Mouse (Mus musculus) heart, embryonic 13.5 days (tissue): ENCODE data around the gene Rsg1. TPM values are rescaled to one million over a fixed set of nuclear protein-coding genes. Genes with fewer than 3 reads are reported as not detected.

Source experiments
- ATAC-seq: fragments of 200-750 bp; cut with Nextera tagmentation; 2 replicates; pipeline ENCODE4 v1.8.0; 2017; ENCODE audit warnings: moderate TSS enrichment; ENCODE audit not compliant: insufficient number of reproducible peaks, low FRiP score, low TSS enrichment; ENCODE audit errors: extremely low read depth
- H3K27ac ChIP-seq: fragments of 300-500 bp; sonication (generic); replicated peaks from 2 replicates; pipeline ENCODE4 v1.5.1; 2015; ENCODE audit warnings: moderate library complexity, mild to moderate bottlenecking, inconsistent platforms
- H3K27me3 ChIP-seq: fragments of 300-500 bp; sonication (generic); replicated peaks from 2 replicates; pipeline ENCODE4 v1.6.1; 2015; ENCODE audit warnings: mild to moderate bottlenecking, inconsistent platforms
- H3K36me3 ChIP-seq: fragments of 300-500 bp; sonication (generic); 2 replicates; pipeline ENCODE4 v1.6.1; 2015; ENCODE audit warnings: mild to moderate bottlenecking, inconsistent platforms
- H3K4me1 ChIP-seq: fragments of 300-500 bp; sonication (generic); 2 replicates; pipeline ENCODE4 v1.6.1; 2015; ENCODE audit warnings: inconsistent platforms
- H3K4me2 ChIP-seq: fragments of 300-500 bp; sonication (generic); 2 replicates; pipeline ENCODE4 v1.6.1; 2015; ENCODE audit warnings: inconsistent platforms, mild to moderate bottlenecking, moderate library complexity
- H3K4me3 ChIP-seq: fragments of 300-500 bp; sonication (generic); 2 replicates; pipeline ENCODE4 v1.5.1; 2015; ENCODE audit warnings: moderate library complexity, mild to moderate bottlenecking, inconsistent platforms
- H3K9ac ChIP-seq: fragments of 300-500 bp; sonication (generic); 2 replicates; pipeline ENCODE4 v1.6.1; 2015; ENCODE audit warnings: inconsistent platforms, mild to moderate bottlenecking, moderate library complexity
- H3K9me3 ChIP-seq: fragments of 300-500 bp; sonication (generic); 2 replicates; pipeline ENCODE4 v1.6.1; 2016; ENCODE audit warnings: inconsistent platforms
- WGBS: fragments of 180-500 bp; shearing (Covaris S2); methylation state at CpG from one replicate; pipeline ENCODE4 v1.1.7; 2015; ENCODE audit warnings: mixed read lengths; 5-methylcytosine and 5-hydroxymethylcytosine counted together
- polyA plus RNA-seq: library from polyadenylated mRNA; unstranded; fragments of >200 nt; fragmentation: Nextera tagmentation; extraction: Ambion mirVana; gene quantifications from 2 replicates; pipeline ENCODE4 v1.2.1, GENCODE M21; 2015

The Rsg1 gene
- polyA plus RNA-seq, 1 experiment from 2014 or later = 2.3 TPM

DNA sequence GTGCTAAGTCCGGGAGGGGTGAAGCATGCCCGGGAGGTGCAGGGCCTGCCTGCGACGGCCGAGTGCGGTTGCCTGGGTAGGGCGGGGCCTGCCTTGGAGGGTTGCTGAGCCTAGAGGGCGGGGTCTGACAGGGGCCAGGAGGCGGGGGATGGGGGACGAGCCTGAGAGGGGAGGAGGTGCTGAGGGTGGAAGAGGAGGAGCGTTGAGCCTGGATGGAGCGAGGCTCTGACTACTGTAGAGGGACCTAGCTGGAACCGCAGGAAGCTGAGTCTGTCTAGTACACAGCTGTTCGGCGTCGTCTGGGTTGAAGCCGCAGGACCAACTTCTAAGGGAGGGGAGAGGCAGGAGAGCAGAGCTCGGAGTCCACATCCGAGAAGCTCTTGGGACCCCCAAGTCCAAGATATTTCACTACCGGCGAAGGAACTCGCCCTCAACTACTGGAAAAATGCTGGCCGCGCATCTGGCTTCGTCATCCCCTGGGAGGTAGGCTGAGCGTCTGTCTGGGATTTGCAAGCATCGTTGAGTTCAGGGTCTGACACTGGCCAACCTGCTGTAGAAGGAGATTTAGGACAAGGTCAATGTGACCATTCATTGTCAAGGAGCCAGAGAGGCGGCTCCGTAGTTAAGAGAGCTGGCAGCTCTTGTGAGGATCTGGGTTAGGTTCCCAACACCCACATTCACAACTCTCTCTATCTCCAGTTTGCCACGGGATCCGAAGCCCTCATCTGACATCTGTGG lies 25.8 kb downstream of the Rsg1 start, which contains the start of gene Arhgef19:
Arhgef19 (plus strand) TSS at position 112 of the 738 bp plus-strand sequence.
- peak within 1 kb of the TSS; percentile 83 for H3K4me2 ChIP-seq
- no peaks in the 10 kb centered on the region for H3K36me3 ChIP-seq
- H3K27me3 ChIP-seq = peaks cover 92% of the 10 kb centered on the region
- no peaks in the 10 kb centered on the region for H3K9me3 ChIP-seq
- H3K9ac ChIP-seq = peak within 1 kb of the TSS; percentile 73
- peak within 1 kb of the TSS; percentile 50 for H3K4me3 ChIP-seq
- peak; percentile 81 for ATAC-seq
- H3K4me1 ChIP-seq = peaks cover 45% of the 10 kb centered on the region
- no peak within 1 kb of the TSS; the same call in 1 of the 2 replicates for H3K27ac ChIP-seq
- WGBS = 1% methylated on average over 31 of the region's 31 CpGs

- Histone ChIP-seq H3K36me3 (no peaks in the 10 kb centered on the region), H3K4me2 (peak overlapping the region; percentile 83), H3K4me1 (peaks cover 56% of the 10 kb centered on the region), H3K9ac (no peak overlapping the region), H3K4me3 (peak overlapping the region; percentile 50), H3K27ac (no peak overlapping the region), H3K9me3 (no peaks in the 10 kb centered on the region), H3K27me3 (peaks cover 96% of the 10 kb centered on the region)
- 2% methylated on average over 14 of the region's 14 CpGs for WGBS
- peak; percentile 17; the same call in 1 of the 2 replicates for ATAC-seq
Measured at GRCm38 (mm10) chr4:141240617-141241016, 26.9 kb downstream of the Rsg1 start.

DNA sequence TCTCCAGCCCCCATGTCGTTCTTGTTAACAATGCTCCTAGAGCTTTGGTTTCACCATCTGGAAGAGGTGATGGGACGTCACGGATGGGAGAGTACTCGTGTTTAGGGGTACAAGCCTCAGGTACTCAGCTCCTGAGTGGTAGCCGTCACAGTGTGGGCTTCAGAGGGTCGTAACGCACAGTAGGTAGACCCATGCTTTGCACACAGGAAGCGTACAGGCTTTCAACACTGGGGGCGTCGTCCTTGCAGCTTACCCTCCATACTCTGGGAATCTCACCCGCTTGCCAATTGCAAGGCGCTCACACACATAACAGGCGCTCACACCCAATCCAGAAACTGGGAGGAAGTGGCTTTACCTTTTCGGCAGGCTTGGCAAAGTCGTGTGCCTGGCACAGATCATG lies 28.1 kb downstream of the Rsg1 start:
- Histone ChIP-seq H3K4me2 (peak overlapping the region; percentile 23; the same call in 1 of the 2 replicates), H3K9ac (no peak overlapping the region), H3K4me3 (no peak overlapping the region), H3K9me3 (no peaks in the 10 kb centered on the region), H3K36me3 (no peaks in the 10 kb centered on the region), H3K4me1 (peaks cover 68% of the 10 kb centered on the region), H3K27ac (no peak overlapping the region), H3K27me3 (peaks cover 96% of the 10 kb centered on the region)
- WGBS = 30% methylated on average over 15 of the region's 15 CpGs
- ATAC-seq = no peak

DNA sequence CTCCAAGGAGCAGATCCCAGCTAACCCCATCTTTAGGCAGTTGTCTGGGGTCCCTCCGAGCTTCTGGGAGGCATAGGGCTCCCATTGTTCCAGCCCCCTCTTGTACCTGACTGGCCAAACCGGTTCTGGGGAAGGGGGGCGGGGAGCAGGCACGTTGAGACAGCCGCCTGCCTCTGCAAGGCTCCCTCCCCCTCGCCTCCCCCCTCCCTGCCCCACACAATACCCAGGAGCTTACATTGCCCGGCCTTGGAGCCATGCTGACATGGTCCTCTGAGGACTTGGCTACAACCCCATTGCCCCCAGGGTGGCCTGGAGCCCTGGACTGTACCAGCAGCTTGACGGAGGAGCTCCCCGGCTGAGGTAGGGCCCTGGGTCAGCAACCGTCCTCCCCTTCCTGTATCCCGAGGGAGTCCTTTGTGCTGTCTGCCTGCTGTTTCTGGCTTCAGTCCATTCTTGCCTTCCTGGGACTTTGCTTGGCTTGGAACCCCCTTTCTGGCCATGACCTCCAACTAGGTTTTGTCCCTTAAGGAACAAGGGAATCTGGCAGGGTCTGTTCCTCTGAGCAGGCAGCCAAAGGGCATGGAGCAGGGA lies 29.0 kb downstream of the Rsg1 start:
- Histone ChIP-seq H3K4me3 (peak overlapping the region; percentile 15), H3K9me3 (no peaks in the 10 kb centered on the region), H3K9ac (peak overlapping the region; percentile 42; the same call in 1 of the 2 replicates), H3K4me1 (peaks cover 77% of the 10 kb centered on the region), H3K27me3 (peaks cover 98% of the 10 kb centered on the region), H3K4me2 (peak overlapping the region; percentile 23), H3K27ac (no peak overlapping the region; the same call in 1 of the 2 replicates), H3K36me3 (no peaks in the 10 kb centered on the region)
- ATAC-seq = no peak
- 15% methylated on average over 11 of the region's 11 CpGs for WGBS

DNA sequence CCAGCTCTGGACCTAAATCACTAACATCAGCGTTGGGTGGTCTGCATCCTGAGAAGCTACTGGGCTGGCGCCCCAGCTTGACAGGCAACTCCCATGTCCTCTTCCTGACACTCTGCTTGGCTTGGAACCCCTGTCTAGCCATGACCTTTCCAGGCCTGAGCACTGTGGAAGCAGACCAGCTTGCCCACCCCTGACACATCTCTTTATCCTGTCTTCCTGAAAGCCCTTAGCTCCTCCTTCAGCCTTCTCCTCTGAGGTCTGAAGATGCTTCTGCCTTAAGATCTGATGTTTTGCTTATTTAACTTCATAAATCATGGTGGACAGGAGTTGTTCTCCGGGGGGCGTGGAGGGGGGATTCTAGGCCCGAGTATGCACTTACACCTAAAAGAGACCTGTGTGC lies 29.9 kb downstream of the Rsg1 start:
- H3K4me2 ChIP-seq = 0 out of 2 replicates have a peak overlapping the region, but pooled peaks have one; percentile 23
- 55% methylated on average over 5 of the region's 5 CpGs for WGBS
- no peaks in the 10 kb centered on the region for H3K36me3 ChIP-seq
- no peak overlapping the region for H3K4me3 ChIP-seq
- H3K4me1 ChIP-seq = peaks cover 84% of the 10 kb centered on the region
- peaks cover 98% of the 10 kb centered on the region for H3K27me3 ChIP-seq
- no peak overlapping the region for H3K27ac ChIP-seq
- no peak overlapping the region for H3K9ac ChIP-seq
- no peaks in the 10 kb centered on the region for H3K9me3 ChIP-seq
- no peak for ATAC-seq

DNA sequence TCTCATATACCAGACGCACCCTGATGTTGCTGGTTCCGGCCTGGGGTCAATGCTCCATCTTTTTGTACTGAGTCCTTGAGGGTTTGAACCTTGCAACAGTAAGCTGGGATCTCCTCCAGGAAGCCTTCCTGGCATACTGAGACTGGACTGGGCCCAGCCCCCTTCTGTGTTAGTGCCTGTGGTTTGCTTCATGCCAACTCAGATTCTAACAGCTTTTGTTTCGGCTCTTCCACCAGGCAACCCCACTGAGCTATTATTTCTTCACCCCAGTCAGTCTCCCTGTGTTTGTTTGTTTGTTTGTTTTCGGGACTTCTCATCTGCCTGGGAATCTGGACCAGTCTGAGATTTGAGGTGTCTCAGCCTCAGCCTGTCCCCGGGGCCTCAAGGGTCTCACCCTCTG lies 30.6 kb downstream of the Rsg1 start:
- H3K4me3 ChIP-seq = no peak overlapping the region
- H3K9ac ChIP-seq = peak overlapping the region; percentile 59
- H3K9me3 ChIP-seq = no peaks in the 10 kb centered on the region
- H3K27me3 ChIP-seq = peaks cover 99% of the 10 kb centered on the region
- H3K27ac ChIP-seq = peak overlapping the region; percentile 76
- H3K36me3 ChIP-seq = no peaks in the 10 kb centered on the region
- 51% methylated on average over 5 of the region's 5 CpGs for WGBS
- H3K4me1 ChIP-seq = peaks cover 78% of the 10 kb centered on the region
- peak overlapping the region; percentile 25; the same call in 1 of the 2 replicates for H3K4me2 ChIP-seq
- no peak for ATAC-seq

DNA sequence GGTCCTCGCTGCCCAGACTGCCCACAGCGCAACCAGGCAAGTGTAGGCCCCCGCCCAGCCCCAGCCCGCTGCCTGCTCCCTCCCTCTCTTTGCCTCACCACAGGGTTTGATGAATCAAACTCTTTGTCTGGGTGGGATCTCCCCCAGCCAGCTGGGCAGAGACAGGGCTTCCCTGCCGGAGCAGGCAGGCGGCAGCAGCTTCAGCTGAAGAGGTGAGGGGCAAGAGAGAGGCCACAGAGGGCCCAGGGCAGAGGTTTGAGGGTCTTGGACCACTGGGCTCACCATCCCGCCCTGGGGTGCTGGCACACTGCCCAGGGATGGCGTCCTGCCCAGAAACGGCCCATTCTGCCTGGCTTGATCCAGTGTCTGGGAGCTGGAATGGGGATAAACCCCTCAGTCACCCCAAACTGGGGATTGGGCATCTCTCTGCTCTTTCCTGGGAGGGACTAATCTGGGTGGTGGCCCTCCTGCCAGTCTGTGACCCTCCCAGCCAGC lies 31.2 kb downstream of the Rsg1 start:
- WGBS = 25% methylated on average over 9 of the region's 9 CpGs
- no peak overlapping the region; the same call in 1 of the 2 replicates for H3K4me3 ChIP-seq
- peak overlapping the region; percentile 25 for H3K4me2 ChIP-seq
- no peaks in the 10 kb centered on the region for H3K36me3 ChIP-seq
- H3K27me3 ChIP-seq = peaks cover 100% of the 10 kb centered on the region
- H3K27ac ChIP-seq = peak overlapping the region; percentile 76
- H3K4me1 ChIP-seq = peaks cover 72% of the 10 kb centered on the region
- H3K9ac ChIP-seq = peak overlapping the region; percentile 59
- H3K9me3 ChIP-seq = no peaks in the 10 kb centered on the region
- no peak for ATAC-seq

GRCm38 (mm10) chr4:141246089-141246997 lies 32.6 kb downstream of the Rsg1 start:
- Histone ChIP-seq H3K9ac (peak overlapping the region; percentile 68), H3K27me3 (peaks cover 100% of the 10 kb centered on the region), H3K9me3 (no peaks in the 10 kb centered on the region), H3K36me3 (no peaks in the 10 kb centered on the region), H3K4me3 (peak overlapping the region; percentile 52), H3K4me1 (peaks cover 60% of the 10 kb centered on the region), H3K27ac (0 out of 2 replicates have a peak overlapping the region, but pooled peaks have one; percentile 53), H3K4me2 (peak overlapping the region; percentile 72)
- no peak for ATAC-seq
- 19% methylated on average over 24 of the region's 24 CpGs for WGBS

DNA sequence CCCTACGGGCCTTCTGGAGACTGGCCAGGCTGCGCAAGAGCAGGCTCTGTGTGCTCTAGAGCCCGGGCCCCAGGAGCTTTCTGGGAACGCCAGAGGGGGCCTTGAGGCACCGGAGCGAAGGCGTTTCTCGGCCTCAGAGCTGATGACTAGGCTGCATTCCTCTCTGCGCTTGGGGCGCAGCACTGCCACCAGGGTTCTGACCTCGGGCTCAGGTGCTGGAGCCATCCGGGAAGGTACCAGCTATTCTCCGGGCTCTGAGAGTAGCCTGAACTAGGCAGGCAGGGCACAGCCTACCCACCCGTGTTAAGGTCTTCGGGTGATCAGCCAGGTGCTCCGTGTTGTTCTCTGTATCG lies 33.2 kb downstream of the Rsg1 start:
- H3K4me1 ChIP-seq = peaks cover 57% of the 10 kb centered on the region
- peak overlapping the region; percentile 72 for H3K4me2 ChIP-seq
- H3K27me3 ChIP-seq = peaks cover 99% of the 10 kb centered on the region
- WGBS = 3% methylated on average over 17 of the region's 17 CpGs
- no peaks in the 10 kb centered on the region for H3K9me3 ChIP-seq
- no peaks in the 10 kb centered on the region for H3K36me3 ChIP-seq
- no peak for ATAC-seq
- H3K27ac ChIP-seq = no peak overlapping the region
- H3K4me3 ChIP-seq = peak overlapping the region; percentile 52
- peak overlapping the region; percentile 68; the same call in 1 of the 2 replicates for H3K9ac ChIP-seq

DNA sequence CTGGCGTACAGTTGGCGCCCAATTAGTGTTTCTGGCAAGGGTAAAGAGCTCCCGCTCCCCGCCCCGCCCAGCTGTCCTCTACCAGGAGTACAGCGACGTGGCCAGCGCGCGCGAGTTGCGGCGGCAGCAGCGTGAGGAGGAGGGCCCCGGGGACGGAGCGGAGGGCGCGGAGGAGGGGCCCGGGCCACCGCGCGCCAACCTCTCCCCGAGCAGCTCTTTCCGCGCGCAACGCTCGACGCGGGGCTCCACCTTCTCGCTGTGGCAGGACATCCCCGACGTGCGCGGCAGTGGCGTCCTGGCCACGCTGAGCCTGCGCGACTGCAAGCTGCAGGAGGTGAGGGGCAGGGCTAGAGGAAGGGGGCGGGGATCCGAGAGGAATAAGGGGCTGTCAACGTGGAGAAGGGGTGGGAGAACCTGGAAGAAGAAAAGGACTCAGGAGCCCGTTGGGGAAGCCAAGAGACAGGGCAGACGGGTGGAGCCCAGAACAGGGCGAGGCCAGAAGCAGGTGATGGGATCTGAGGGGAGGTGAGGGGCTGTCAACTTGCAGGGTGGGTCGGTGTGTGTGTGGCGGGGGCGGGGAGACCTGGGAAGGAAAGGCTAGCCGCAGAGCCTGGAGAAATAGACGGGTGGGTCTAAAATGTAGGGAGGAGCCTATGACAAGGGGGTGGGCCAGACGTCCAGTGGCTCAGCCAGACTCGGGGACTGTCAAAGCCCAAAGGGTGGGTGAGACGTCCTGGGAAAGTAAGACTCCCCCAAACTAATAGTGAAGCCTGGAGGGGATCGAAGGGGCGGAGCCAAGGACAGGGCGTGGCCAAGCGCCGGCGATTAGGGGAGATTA lies 34.2 kb downstream of the Rsg1 start:
- peak overlapping the region; percentile 68 for H3K9ac ChIP-seq
- peaks cover 90% of the 10 kb centered on the region for H3K27me3 ChIP-seq
- 1% methylated on average over 60 of the region's 60 CpGs for WGBS
- H3K27ac ChIP-seq = no peak overlapping the region
- no peaks in the 10 kb centered on the region for H3K36me3 ChIP-seq
- peak overlapping the region; percentile 72 for H3K4me2 ChIP-seq
- H3K4me1 ChIP-seq = peaks cover 46% of the 10 kb centered on the region
- ATAC-seq = no peak
- no peaks in the 10 kb centered on the region for H3K9me3 ChIP-seq
- H3K4me3 ChIP-seq = peak overlapping the region; percentile 52
